Mouse (Mus musculus): Measurements from ENCODE around the gene Olfr982. TPM values are rescaled to one million over a fixed set of nuclear protein-coding genes. Genes with fewer than 3 reads are reported as not detected.

Gene Olfr982
- not detected for polyA plus RNA-seq (2014; fragmentation: Illumina TruSeq; extraction: RNeasy Lipid Tissue Mini Kit (QIAGEN cat#74804); ENCODE audit: low read depth, low replicate concordance)

GRCm38 (mm10) chr9:40073529-40073928 is at the start of gene Olfr982:
Gene Olfr982, plus strand, starts transcription at chr9:40073829.

GRCm38 (mm10) chr9:40093495-40093894 is 19.9 kb downstream of the Olfr982 start, which contains the start of gene Olfr983:
Gene Olfr983, minus strand, starts transcription at chr9:40093595.

GRCm38 (mm10) chr9:40114106-40114505 is 40.5 kb downstream of the Olfr982 start, which contains the start of gene Olfr984:
Gene Olfr984, minus strand, starts transcription at chr9:40114206.

Other genes starting within 250 kb of the Olfr982 start
- not detected for gene Olfr971, start 237.0 kb upstream of the Olfr982 start, polyA plus RNA-seq (2014; fragmentation: Illumina TruSeq; extraction: RNeasy Lipid Tissue Mini Kit (QIAGEN cat#74804); ENCODE audit: low read depth, low replicate concordance)
- not detected for gene Olfr972, start 207.4 kb upstream of the Olfr982 start, polyA plus RNA-seq (2014; fragmentation: Illumina TruSeq; extraction: RNeasy Lipid Tissue Mini Kit (QIAGEN cat#74804); ENCODE audit: low read depth, low replicate concordance)
- not detected for gene Olfr229, start 166.5 kb upstream of the Olfr982 start, polyA plus RNA-seq (2014; fragmentation: Illumina TruSeq; extraction: RNeasy Lipid Tissue Mini Kit (QIAGEN cat#74804); ENCODE audit: low read depth, low replicate concordance)
- gene Olfr974, start 136.3 kb upstream of the Olfr982 start, polyA plus RNA-seq (2014; fragmentation: Illumina TruSeq; extraction: RNeasy Lipid Tissue Mini Kit (QIAGEN cat#74804); ENCODE audit: low read depth, low replicate concordance) = not detected
- not detected for gene Olfr975, start 121.8 kb upstream of the Olfr982 start, polyA plus RNA-seq (2014; fragmentation: Illumina TruSeq; extraction: RNeasy Lipid Tissue Mini Kit (QIAGEN cat#74804); ENCODE audit: low read depth, low replicate concordance)
- gene Olfr976, start 112.7 kb upstream of the Olfr982 start, polyA plus RNA-seq (2014; fragmentation: Illumina TruSeq; extraction: RNeasy Lipid Tissue Mini Kit (QIAGEN cat#74804); ENCODE audit: low read depth, low replicate concordance) = not detected
- not detected for gene Olfr978, start 81.7 kb upstream of the Olfr982 start, polyA plus RNA-seq (2014; fragmentation: Illumina TruSeq; extraction: RNeasy Lipid Tissue Mini Kit (QIAGEN cat#74804); ENCODE audit: low read depth, low replicate concordance)
- not detected for gene Olfr979, start 70.4 kb upstream of the Olfr982 start, polyA plus RNA-seq (2014; fragmentation: Illumina TruSeq; extraction: RNeasy Lipid Tissue Mini Kit (QIAGEN cat#74804); ENCODE audit: low read depth, low replicate concordance)
- not detected for gene Olfr980, start 64.2 kb upstream of the Olfr982 start, polyA plus RNA-seq (2014; fragmentation: Illumina TruSeq; extraction: RNeasy Lipid Tissue Mini Kit (QIAGEN cat#74804); ENCODE audit: low read depth, low replicate concordance)
- not detected for gene Olfr981, start 52.4 kb upstream of the Olfr982 start, polyA plus RNA-seq (2014; fragmentation: Illumina TruSeq; extraction: RNeasy Lipid Tissue Mini Kit (QIAGEN cat#74804); ENCODE audit: low read depth, low replicate concordance)
- gene Olfr983, start 19.8 kb downstream of the Olfr982 start, polyA plus RNA-seq (2014; fragmentation: Illumina TruSeq; extraction: RNeasy Lipid Tissue Mini Kit (QIAGEN cat#74804); ENCODE audit: low read depth, low replicate concordance) = not detected
- gene Olfr984, start 40.4 kb downstream of the Olfr982 start, polyA plus RNA-seq (2014; fragmentation: Illumina TruSeq; extraction: RNeasy Lipid Tissue Mini Kit (QIAGEN cat#74804); ENCODE audit: low read depth, low replicate concordance) = not detected
- not detected for gene Olfr985, start 56.4 kb downstream of the Olfr982 start, polyA plus RNA-seq (2014; fragmentation: Illumina TruSeq; extraction: RNeasy Lipid Tissue Mini Kit (QIAGEN cat#74804); ENCODE audit: low read depth, low replicate concordance)
- not detected for gene Tmem225, start 74.3 kb downstream of the Olfr982 start, polyA plus RNA-seq (2014; fragmentation: Illumina TruSeq; extraction: RNeasy Lipid Tissue Mini Kit (QIAGEN cat#74804); ENCODE audit: low read depth, low replicate concordance)
- gene Olfr986, start 107.1 kb downstream of the Olfr982 start, polyA plus RNA-seq (2014; fragmentation: Illumina TruSeq; extraction: RNeasy Lipid Tissue Mini Kit (QIAGEN cat#74804); ENCODE audit: low read depth, low replicate concordance) = not detected
- gene Zfp202, start 118.5 kb downstream of the Olfr982 start, polyA plus RNA-seq (2014; fragmentation: Illumina TruSeq; extraction: RNeasy Lipid Tissue Mini Kit (QIAGEN cat#74804); ENCODE audit: low read depth, low replicate concordance) = 3.2 TPM
- gene Scn3b, start 195.4 kb downstream of the Olfr982 start, polyA plus RNA-seq (2014; fragmentation: Illumina TruSeq; extraction: RNeasy Lipid Tissue Mini Kit (QIAGEN cat#74804); ENCODE audit: low read depth, low replicate concordance) = 0.73 TPM

Data from heart, adult 10 weeks (tissue).